Mouse (Mus musculus) heart, adult 18-20 months (tissue): ENCODE results near the gene Abcg2. TPM values are rescaled to one million over a fixed set of nuclear protein-coding genes. Genes with fewer than 3 reads are reported as not detected.

ENCODE experiments used
- total RNA-seq, 2 experiments: library from RNA; stranded (reverse); gene quantifications; 2 replicates each; pipeline ENCODE4 v1.2.3; 2021

The Abcg2 gene
- total RNA-seq, 2 experiments from 2014 or later = 24.4 to 32.2 TPM

Other genes with a start within 250 kb of the Abcg2 start
- gene Vmn1r30, start 141.1 kb upstream of the Abcg2 start, total RNA-seq = not detected
- not detected for gene Vmn1r31, start 109.2 kb upstream of the Abcg2 start, total RNA-seq
- gene Herc3, start 246.9 kb downstream of the Abcg2 start, total RNA-seq = 10 to 100 TPM; 57.3 to 63.8 TPM